Mouse (Mus musculus) forebrain, embryonic 15.5 days (tissue): ENCODE measurements around the gene Gm9508. TPM values are rescaled to one million over a fixed set of nuclear protein-coding genes. Genes with fewer than 3 reads are reported as not detected.
"Not testable (repeated sequence)": the region's sequence is repeated elsewhere in the genome, so short reads cannot be mapped to it uniquely, and the experiment has no call there.

ENCODE experiments used
- ATAC-seq: fragments of 200-750 bp; cut with Nextera tagmentation; replicated peaks from 2 replicates; pipeline ENCODE4 v1.8.0; 2017; ENCODE audit warnings: mild to moderate bottlenecking, moderate TSS enrichment, moderate library complexity
- H3K27ac ChIP-seq: fragments of 300-500 bp; sonication (generic); replicated peaks from 2 replicates; pipeline ENCODE4 v1.5.1; 2015; ENCODE audit warnings: mild to moderate bottlenecking, inconsistent platforms
- H3K27me3 ChIP-seq: fragments of 300-500 bp; sonication (generic); 2 replicates; pipeline ENCODE4 v1.6.1; 2015; ENCODE audit warnings: inconsistent platforms
- H3K36me3 ChIP-seq: fragments of 300-500 bp; sonication (generic); 2 replicates; pipeline ENCODE4 v1.6.1; 2015; ENCODE audit warnings: mild to moderate bottlenecking, inconsistent platforms
- H3K4me1 ChIP-seq: fragments of 300-500 bp; sonication (generic); 2 replicates; pipeline ENCODE4 v1.6.1; 2015; ENCODE audit warnings: inconsistent platforms
- H3K4me2 ChIP-seq: fragments of 300-500 bp; sonication (generic); replicated peaks from 2 replicates; pipeline ENCODE4 v1.6.1; 2015; ENCODE audit warnings: mild to moderate bottlenecking, inconsistent platforms
- H3K4me3 ChIP-seq: fragments of 300-500 bp; sonication (generic); 2 replicates; pipeline ENCODE4 v1.5.1; 2015; ENCODE audit warnings: mild to moderate bottlenecking, inconsistent platforms
- H3K9ac ChIP-seq: fragments of 300-500 bp; sonication (generic); replicated peaks from 2 replicates; pipeline ENCODE4 v1.6.1; 2015; ENCODE audit warnings: mild to moderate bottlenecking, inconsistent platforms
- H3K9me3 ChIP-seq: fragments of 300-500 bp; sonication (generic); 2 replicates; pipeline ENCODE4 v1.6.1; 2016; ENCODE audit warnings: inconsistent platforms
- WGBS: fragments of 180-500 bp; shearing (Covaris S2); methylation state at CpG from one replicate; pipeline ENCODE4 v1.1.7; 2015; ENCODE audit warnings: mixed read lengths; 5-methylcytosine and 5-hydroxymethylcytosine counted together
- polyA plus RNA-seq: library from polyadenylated mRNA; unstranded; fragments of >200 nt; fragmentation: Nextera tagmentation; extraction: Ambion mirVana; gene quantifications from 2 replicates; pipeline ENCODE4 v1.2.1, GENCODE M21; 2015

The Gm9508 gene
- polyA plus RNA-seq, result not detected in 2 replicates

DNA sequence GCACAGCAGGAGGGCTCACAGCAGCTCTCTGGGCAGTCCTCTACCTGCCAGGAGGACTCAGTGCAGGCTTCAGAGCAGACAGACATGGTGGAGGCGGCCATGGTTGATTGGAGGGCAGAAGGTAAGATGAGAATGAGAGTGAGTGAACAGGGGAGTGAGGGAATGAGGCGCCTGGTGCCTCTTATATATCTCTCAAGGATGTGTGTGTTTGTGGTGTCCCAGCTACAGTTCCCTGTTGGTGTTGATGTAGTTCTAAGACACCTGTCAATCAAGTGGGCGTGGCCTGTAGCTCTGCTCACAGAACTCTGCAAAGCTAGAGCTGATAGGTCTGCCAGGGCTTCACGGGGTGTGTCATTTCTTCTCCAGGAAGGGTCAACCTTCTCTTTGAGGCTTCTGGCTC lies at the start of gene Gm9508:
Gm9508 (minus strand) TSS at position 101 of the 400 bp plus-strand sequence.
- H3K27me3 ChIP-seq, result no peaks in the 10 kb centered on the region
- 32% methylated on average over 4 of the region's 4 CpGs for WGBS
- ATAC-seq, result no peak
- no peak within 1 kb of the TSS for H3K4me3 ChIP-seq
- no peak within 1 kb of the TSS for H3K9ac ChIP-seq
- no peaks in the 10 kb centered on the region for H3K36me3 ChIP-seq
- no peaks in the 10 kb centered on the region for H3K9me3 ChIP-seq
- no peak within 1 kb of the TSS for H3K27ac ChIP-seq
- H3K4me2 ChIP-seq, result no peak within 1 kb of the TSS
- no peaks in the 10 kb centered on the region for H3K4me1 ChIP-seq

DNA sequence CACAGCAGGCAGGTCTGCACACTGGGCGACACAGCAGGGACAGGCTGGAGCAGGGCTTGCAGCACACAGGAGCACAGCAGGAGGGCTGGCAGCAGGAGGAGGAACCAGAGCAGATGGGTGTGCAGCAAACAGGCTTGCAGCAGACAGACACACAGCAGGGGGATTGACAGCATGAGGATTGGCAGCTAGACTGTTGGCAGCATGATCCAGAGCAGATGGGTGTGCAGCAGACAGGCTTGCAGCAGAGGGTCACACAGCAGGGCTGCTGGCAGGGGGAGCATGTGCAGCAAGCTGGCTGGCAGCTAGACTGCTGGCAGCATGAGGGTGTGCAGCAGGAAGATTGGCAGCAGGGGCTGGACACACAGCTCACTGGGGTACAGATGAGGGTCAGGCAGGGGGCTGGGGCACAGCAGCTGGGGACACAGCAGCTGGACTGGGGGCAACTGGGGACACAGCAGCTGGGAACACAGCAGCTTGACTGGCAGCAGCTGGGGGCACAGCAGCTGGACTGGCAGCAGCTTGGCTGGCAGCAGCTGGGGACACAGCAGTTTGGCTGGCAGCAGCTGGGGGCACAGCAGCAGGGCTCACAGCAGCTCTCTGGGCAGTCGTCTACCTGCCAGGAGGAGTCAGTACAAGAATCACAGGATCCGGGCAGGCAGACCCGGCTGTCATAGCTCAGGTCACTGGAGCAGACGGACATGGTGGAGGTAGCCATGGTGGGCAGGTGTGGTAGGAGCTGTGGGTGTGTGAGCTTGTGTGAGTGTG lies 45.1 kb upstream of the Gm9508 start, which contains the start of gene Gm18596:
Gm18596 (minus strand) TSS at position 715 of the 765 bp plus-strand sequence.
- WGBS, result 47% methylated on average over 5 of the region's 5 CpGs
- H3K9ac ChIP-seq, result not testable (repeated sequence)

DNA sequence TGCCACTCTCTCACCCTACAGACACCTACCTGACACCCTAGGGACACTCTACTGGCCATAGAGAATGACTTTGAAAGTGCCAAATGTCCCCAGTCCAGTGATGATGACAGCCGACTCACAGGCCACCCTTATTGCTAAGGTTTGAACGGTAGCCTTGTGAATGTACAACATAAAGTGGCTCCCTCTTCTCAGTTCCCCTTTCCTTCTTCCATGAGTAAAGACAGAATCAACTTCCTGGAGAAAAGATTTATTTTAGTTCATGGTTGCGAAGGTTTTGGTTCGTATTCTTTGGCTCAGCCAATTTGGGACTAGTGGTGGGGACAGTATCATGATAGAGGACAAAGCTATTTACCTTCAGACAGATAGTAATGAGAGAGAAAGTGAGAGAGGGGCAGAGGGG lies 41.9 kb upstream of the Gm9508 start:
- Histone ChIP-seq H3K9me3 (no peaks in the 10 kb centered on the region; the same call in 1 of the 2 replicates), H3K27ac (no peak overlapping the region), H3K4me2 (no peak overlapping the region), H3K4me1 (no peaks in the 10 kb centered on the region), H3K27me3 (no peaks in the 10 kb centered on the region), H3K4me3 (no peak overlapping the region), H3K9ac (no peak overlapping the region), H3K36me3 (no peaks in the 10 kb centered on the region)
- no peak for ATAC-seq
- 94% methylated on average over 4 of the region's 4 CpGs for WGBS

More for the DNA sequence above, 45.1 kb upstream of the Gm9508 start, which contains the start of gene Gm18596:
- not testable (repeated sequence) for H3K27me3 ChIP-seq, H3K4me1 ChIP-seq, H3K4me3 ChIP-seq, H3K36me3 ChIP-seq, ATAC-seq, H3K9me3 ChIP-seq, H3K4me2 ChIP-seq
- H3K27ac ChIP-seq, result 0 out of 2 replicates have a peak within 1 kb of the TSS, but pooled peaks have one; percentile 15

DNA sequence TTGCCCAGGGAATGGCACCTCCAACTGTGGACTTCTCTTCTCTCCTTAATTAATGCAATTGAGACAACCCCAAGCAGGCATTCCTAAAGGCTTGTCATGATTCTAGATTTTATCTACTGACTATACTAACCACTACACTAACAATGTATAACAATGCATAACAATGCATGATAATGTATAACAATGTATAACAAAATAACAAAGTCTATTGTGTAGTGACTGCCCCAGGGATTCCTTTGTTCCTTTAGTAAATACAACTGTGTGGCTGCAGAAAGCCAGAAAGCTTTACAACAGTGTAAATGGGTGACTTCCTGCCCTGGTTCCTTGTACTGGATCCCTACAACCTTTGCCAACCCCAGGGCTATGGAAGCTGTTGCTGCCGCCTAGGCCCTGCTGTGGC lies 38.9 kb upstream of the Gm9508 start:
- ATAC-seq, result no peak
- Histone ChIP-seq H3K9me3 (no peaks in the 10 kb centered on the region; the same call in 1 of the 2 replicates), H3K36me3 (no peaks in the 10 kb centered on the region), H3K27ac (no peak overlapping the region), H3K4me3 (no peak overlapping the region), H3K4me1 (no peaks in the 10 kb centered on the region), H3K27me3 (no peaks in the 10 kb centered on the region), H3K9ac (no peak overlapping the region), H3K4me2 (no peak overlapping the region)
- 93% methylated on average over 1 of the region's 1 CpGs for WGBS

DNA sequence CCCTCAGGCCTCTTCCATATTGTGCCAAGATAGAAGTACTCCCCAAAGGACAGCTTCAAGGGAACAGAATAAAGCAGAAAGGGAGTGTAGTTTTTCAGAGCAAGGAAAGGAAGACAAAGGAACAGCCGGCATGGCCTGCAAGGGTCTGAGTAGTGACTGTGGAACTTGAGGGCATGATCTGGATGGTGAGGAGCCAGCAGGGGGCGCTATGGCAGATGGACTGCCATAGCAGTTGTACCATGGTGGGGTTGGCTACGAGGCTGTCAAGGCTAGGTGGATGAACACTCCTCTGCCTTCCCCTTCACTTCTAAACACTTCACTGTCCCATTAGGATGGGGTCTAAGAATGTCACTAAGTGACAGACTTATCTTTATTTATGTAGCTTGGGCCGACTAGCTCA lies 32.2 kb upstream of the Gm9508 start:
- WGBS, result 50% methylated on average over 4 of the region's 4 CpGs

DNA sequence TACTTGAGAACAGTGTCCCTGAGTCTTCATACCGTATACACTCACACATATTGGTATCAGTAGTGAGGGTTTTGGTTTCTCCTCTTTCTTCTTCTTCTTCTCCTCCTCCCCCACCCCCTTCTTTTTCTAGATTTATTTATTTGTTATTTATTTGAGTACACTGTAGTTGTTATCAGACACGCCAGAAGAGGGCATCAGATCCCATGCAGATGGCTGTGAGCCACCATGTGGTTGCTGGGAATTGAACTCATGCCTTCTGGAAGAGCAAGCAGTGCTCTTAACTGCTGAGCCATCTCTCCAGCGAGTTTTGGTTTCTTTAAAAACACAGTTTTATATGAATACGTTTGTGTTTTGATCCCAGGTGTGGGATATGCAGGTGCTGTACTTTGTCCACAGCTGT lies 31.2 kb upstream of the Gm9508 start:
- no peak overlapping the region for H3K9ac ChIP-seq
- WGBS, result 72% methylated on average over 4 of the region's 4 CpGs
- H3K4me3 ChIP-seq, result no peak overlapping the region
- H3K4me1 ChIP-seq, result no peaks in the 10 kb centered on the region
- H3K36me3 ChIP-seq, result no peaks in the 10 kb centered on the region
- H3K27ac ChIP-seq, result no peak overlapping the region
- H3K4me2 ChIP-seq, result no peak overlapping the region
- H3K27me3 ChIP-seq, result no peaks in the 10 kb centered on the region
- no peak for ATAC-seq
- no peaks in the 10 kb centered on the region for H3K9me3 ChIP-seq

More for the DNA sequence above, 32.2 kb upstream of the Gm9508 start:
- Histone ChIP-seq H3K36me3 (no peaks in the 10 kb centered on the region), H3K9me3 (no peaks in the 10 kb centered on the region), H3K27me3 (no peaks in the 10 kb centered on the region), H3K27ac (no peak overlapping the region), H3K4me3 (no peak overlapping the region), H3K9ac (no peak overlapping the region), H3K4me2 (no peak overlapping the region), H3K4me1 (no peaks in the 10 kb centered on the region)
- no peak for ATAC-seq

DNA sequence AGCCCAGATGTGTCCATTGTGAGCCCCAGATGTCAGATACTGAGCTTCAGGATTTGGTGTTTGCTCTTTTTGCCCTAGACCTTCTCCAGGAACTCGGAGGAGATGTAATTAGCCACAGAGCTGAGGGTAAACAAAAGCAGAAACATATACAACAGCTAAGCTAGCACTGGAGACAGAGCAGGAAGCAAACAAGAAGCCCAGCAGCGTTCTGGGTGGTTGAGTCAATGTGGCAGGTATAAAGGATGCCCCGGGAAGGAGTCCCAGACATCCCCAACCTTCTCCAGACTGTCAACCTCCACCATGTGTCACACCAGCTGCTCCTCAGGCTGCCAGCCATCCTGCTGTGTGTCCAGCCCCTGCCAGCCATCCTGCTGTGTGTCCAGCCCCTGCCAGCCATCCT lies 29.2 kb upstream of the Gm9508 start, which contains the start of gene Gm10100:
Gm10100 (plus strand) TSS at position 301 of the 400 bp plus-strand sequence.
- WGBS, result 35% methylated on average over 3 of the region's 3 CpGs
- no peaks in the 10 kb centered on the region for H3K4me1 ChIP-seq
- H3K4me3 ChIP-seq, result no peak within 1 kb of the TSS
- ATAC-seq, result no peak
- no peak within 1 kb of the TSS for H3K9ac ChIP-seq
- no peaks in the 10 kb centered on the region for H3K36me3 ChIP-seq
- H3K9me3 ChIP-seq, result no peaks in the 10 kb centered on the region
- no peak within 1 kb of the TSS for H3K27ac ChIP-seq
- no peak within 1 kb of the TSS for H3K4me2 ChIP-seq
- no peaks in the 10 kb centered on the region for H3K27me3 ChIP-seq

DNA sequence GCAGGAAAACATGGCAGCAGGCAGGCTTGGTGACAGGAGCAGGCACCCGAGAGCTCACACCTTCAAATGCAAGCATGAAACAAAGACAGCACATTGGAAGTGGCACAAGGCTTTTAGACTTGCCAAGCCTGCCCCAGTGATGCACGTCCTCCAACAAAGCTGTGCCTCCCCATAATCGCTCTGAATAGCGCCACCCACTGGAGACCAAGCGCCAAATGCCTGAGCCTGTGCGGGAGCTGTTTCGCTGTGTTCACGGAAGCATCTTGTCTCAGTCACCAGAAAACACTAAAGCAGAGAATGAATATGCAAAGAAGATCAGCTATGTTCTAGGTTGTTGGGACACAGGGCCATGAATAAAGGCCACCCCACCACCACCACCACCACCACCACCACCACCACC lies 27.8 kb upstream of the Gm9508 start:
- Histone ChIP-seq H3K27ac (no peak overlapping the region), H3K4me3 (no peak overlapping the region), H3K9ac (no peak overlapping the region), H3K4me2 (no peak overlapping the region), H3K9me3 (no peaks in the 10 kb centered on the region), H3K4me1 (no peaks in the 10 kb centered on the region), H3K27me3 (no peaks in the 10 kb centered on the region), H3K36me3 (no peaks in the 10 kb centered on the region)
- no peak for ATAC-seq
- WGBS, result 75% methylated on average over 8 of the region's 8 CpGs

DNA sequence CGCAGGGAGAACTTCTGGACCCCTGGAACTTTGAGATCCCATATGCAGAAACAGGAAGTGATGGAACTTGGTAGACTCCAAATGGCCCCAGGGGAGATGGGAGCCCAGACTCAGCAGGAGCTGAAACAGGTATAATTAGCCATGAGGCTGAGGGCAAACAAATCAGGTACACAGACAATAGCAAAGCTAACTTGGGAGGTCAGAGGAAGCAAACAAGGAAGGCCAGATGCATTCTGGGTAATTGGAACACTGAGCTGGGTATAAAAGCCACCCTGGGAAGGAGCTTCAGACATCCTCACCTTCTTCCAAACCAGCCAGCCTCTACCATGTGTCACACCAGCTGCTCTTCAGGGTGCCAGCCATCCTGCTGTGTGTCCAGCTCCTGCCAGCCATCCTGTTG lies 23.3 kb upstream of the Gm9508 start, which contains the start of gene Krtap12-1:
Krtap12-1 (plus strand) TSS at position 301 of the 400 bp plus-strand sequence.
- not testable (repeated sequence) for H3K4me1 ChIP-seq, H3K4me3 ChIP-seq, H3K4me2 ChIP-seq, H3K27me3 ChIP-seq, ATAC-seq, H3K9me3 ChIP-seq, H3K9ac ChIP-seq, H3K27ac ChIP-seq, H3K36me3 ChIP-seq
- WGBS, result 90% methylated on average over 1 of the region's 1 CpGs

DNA sequence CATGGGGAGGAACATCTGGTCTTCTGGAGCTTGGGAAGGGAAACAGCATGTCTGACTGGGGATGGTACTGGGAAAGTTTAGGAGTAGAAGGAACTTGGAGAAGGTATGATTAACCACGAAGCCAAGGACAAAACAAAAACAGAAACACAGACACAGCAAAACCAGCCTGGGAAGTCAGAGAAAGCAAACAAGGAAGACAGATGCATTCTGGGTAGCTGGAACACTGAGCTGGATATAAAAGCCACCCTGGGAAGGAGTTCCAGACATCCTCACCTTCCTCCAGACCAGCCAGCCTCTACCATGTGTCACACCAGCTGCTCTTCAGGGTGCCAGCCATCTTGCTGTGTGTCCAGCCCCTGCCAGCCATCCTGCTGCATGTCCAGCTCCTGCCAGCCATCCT lies 18.5 kb upstream of the Gm9508 start, which contains the start of gene Gm10142:
Gm10142 (plus strand) TSS at position 301 of the 400 bp plus-strand sequence.
- Histone ChIP-seq H3K36me3 (no peaks in the 10 kb centered on the region), H3K9ac (no peak within 1 kb of the TSS), H3K4me3 (no peak within 1 kb of the TSS), H3K4me2 (no peak within 1 kb of the TSS), H3K27me3 (no peaks in the 10 kb centered on the region), H3K27ac (no peak within 1 kb of the TSS), H3K9me3 (no peaks in the 10 kb centered on the region), H3K4me1 (no peaks in the 10 kb centered on the region)
- no peak for ATAC-seq
- 84% methylated on average over 1 of the region's 1 CpGs for WGBS

DNA sequence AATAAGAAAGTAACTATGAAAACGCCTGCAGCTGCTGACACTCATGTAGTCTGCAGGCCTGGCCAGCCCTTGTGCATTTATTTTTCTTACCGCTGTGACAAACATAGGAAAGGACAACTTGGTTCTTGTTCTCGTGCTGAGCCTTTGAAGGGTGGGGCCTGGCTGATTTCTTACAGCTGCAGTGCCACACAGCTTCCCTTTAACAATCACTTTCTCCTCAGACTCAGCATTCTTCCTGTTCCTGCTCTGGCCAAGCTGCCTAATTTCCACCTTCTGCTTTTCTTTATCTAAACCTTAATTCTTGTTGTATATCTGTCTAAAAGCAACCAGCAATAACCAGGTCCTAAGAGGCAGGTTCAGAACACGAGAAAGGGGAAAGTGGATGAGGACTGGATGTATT lies 16.7 kb upstream of the Gm9508 start:
- Histone ChIP-seq H3K4me1 (no peaks in the 10 kb centered on the region), H3K9ac (no peak overlapping the region), H3K36me3 (no peaks in the 10 kb centered on the region), H3K4me2 (no peak overlapping the region), H3K4me3 (no peak overlapping the region), H3K27me3 (no peaks in the 10 kb centered on the region), H3K9me3 (no peaks in the 10 kb centered on the region), H3K27ac (no peak overlapping the region)
- WGBS, result 78% methylated on average over 4 of the region's 4 CpGs
- ATAC-seq, result no peak

DNA sequence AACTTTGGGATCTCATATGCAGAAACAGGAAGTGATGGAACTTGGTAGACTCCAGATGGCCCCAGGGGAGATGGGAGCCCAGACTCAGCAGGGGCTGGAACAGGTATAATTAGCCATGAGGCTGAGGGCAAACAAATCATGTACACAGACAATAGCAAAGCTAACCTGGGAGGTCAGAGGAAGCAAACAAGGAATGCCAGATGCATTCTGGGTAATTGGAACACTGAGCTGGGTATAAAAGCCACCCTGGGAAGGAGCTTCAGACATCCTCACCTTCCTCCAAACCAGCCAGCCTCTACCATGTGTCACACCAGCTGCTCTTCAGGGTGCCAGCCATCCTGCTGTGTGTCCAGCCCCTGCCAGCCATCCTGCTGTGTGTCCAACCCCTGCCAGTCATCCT lies 14.1 kb upstream of the Gm9508 start, which contains the start of gene Gm10024:
Gm10024 (plus strand) TSS at position 301 of the 400 bp plus-strand sequence.
- H3K4me3 ChIP-seq, H3K9ac ChIP-seq, H3K4me1 ChIP-seq, H3K27me3 ChIP-seq, H3K27ac ChIP-seq, H3K4me2 ChIP-seq, H3K9me3 ChIP-seq, ATAC-seq, H3K36me3 ChIP-seq: not testable (repeated sequence)
